Mouse (Mus musculus): ENCODE results near the gene Cacna1c. TPM values are rescaled to one million over a fixed set of nuclear protein-coding genes. Genes with fewer than 3 reads are reported as not detected.

Cacna1c gene
- polyA plus RNA-seq, 1 experiment from 2014 or later: 0.23 TPM

DNA sequence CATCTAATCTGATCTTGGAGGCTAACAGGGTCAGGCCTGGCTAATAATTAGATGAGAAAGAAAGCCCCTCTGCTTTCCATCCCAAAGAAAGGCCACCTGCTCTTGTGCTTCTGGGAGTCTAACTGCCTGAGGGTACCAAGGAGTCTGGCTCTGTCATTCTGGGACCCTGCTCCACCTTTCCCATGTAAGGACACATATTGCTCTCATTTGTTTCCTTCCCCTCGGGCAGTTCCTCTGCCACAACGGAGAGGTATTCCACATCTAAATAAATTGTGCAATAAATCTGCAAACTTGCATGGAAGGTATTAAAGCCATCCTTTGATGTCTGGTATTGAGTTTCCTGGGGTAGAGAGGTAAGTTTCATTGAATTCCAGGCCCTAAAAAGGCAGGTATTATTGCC, 180.9 kb downstream of the Cacna1c start:
- Histone ChIP-seq H3K4me3 (ENCODE audit: low read depth, low read length) (no peak overlapping the region), H3K27ac (ENCODE audit: low read depth) (peak overlapping the region; percentile 29; the same call in 1 of the 2 replicates), H3K9ac (replicated peaks) (no peak overlapping the region), H3K27me3 (ENCODE audit: insufficient read depth, low read length) (no peaks in the 10 kb centered on the region), H3K9me3 (ENCODE audit: low read length) (no peaks in the 10 kb centered on the region), H3K4me2 (ENCODE audit: low read depth, low read length) (no peak overlapping the region), H3K4me1 (ENCODE audit: insufficient read depth) (peaks cover 2% of the 10 kb centered on the region; the same call in 1 of the 2 replicates), H3K36me3 (replicated peaks; ENCODE audit: insufficient read depth, low read length) (no peaks in the 10 kb centered on the region)
- TF ChIP-seq EP300 (IDR thresholded peaks at IDR 0.05; ENCODE audit: low read depth) (no peak), CTCF (IDR thresholded peaks at IDR 0.05; ENCODE audit: low read depth) (no peak)
- DNase-seq: no peak
- WGBS (ENCODE audit: insufficient replicate concordance): 26% methylated on average over 2 of the region's 2 CpGs
- no peak for ATAC-seq

DNA sequence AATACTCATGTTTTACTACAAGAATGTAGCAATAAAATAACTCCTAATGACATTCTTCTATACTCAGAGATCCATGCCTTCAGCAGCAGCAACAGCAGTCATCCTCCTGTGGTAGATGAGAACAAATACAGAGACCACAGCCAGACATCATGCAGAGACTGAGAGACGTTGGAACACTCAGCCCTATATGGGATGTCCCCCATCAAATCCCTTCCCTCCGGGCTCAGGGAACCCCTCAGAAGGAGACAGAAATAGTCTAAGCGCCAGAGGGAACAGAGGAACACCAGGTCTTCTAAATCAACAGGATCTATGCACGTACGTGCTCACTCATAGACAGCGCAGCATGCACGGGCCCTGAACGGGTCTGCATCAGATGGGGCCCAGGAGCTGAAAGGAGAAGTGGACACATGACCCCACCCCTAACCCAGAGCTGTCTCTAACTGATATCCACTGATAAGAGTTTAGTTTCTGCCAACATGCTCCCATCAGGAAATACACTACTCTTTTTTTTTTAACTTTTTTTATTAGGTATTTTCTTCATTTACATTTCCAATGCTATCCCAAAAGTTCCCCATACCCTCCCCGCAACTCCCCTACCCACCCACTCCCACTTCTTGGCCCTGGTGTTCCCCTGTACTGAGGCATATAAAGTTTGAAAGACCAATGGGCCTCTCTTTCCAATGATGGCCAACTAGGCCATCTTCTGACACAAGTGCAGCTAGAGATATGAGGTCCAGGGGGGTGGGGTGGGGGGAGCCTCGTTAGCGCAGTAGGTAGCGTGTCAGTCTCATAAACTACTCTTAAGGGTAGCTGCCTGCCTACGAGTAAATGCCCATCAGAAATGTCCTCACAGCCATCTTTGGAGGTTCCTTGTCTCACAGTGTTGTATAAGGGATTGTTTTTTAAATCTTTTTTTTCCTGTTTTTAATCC, 182.8 kb downstream of the Cacna1c start:
- H3K36me3 ChIP-seq (replicated peaks; ENCODE audit: insufficient read depth, low read length): no peaks in the 10 kb centered on the region
- TF ChIP-seq CTCF (IDR thresholded peaks at IDR 0.05; ENCODE audit: low read depth) (no peak), EP300 (IDR thresholded peaks at IDR 0.05; ENCODE audit: low read depth) (peak; percentile 86)
- no peaks in the 10 kb centered on the region for H3K27me3 ChIP-seq (ENCODE audit: insufficient read depth, low read length)
- H3K9me3 ChIP-seq (ENCODE audit: low read length): no peaks in the 10 kb centered on the region
- H3K4me1 ChIP-seq (ENCODE audit: insufficient read depth): peaks cover 2% of the 10 kb centered on the region; the same call in 1 of the 2 replicates
- peak overlapping the region; percentile 52 for H3K4me2 ChIP-seq (ENCODE audit: low read depth, low read length)
- H3K9ac ChIP-seq (replicated peaks): peak overlapping the region; percentile 8; the same call in 1 of the 2 replicates
- DNase-seq (peak; percentile 49), ATAC-seq (peak; percentile 99)
- peak overlapping the region; percentile 23 for H3K27ac ChIP-seq (ENCODE audit: low read depth)
- peak overlapping the region; percentile 29 for H3K4me3 ChIP-seq (ENCODE audit: low read depth, low read length)
- 35% methylated on average over 13 of the region's 13 CpGs for WGBS (ENCODE audit: insufficient replicate concordance)

DNA sequence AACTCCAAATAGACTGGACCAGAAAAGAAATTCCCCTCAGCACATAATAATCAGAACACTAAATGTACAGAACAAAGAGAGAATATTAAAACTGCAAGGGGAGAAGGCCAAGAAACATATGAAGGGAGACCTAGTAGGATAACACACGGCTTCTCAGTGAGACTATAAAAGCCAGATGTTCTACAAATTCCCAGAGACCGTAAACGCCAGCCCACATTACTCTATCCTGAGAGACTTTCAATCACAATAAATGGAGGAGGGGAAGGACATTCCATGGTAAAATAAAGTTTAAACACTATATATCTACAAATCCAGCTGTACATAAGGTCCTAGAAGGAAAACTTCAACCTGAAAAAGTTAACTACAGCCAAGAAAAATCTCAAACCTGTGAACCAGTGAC, 185.3 kb downstream of the Cacna1c start:
- Histone ChIP-seq H3K4me1 (ENCODE audit: insufficient read depth) (peaks cover 2% of the 10 kb centered on the region; the same call in 1 of the 2 replicates), H3K36me3 (replicated peaks; ENCODE audit: insufficient read depth, low read length) (no peaks in the 10 kb centered on the region), H3K4me3 (ENCODE audit: low read depth, low read length) (peak overlapping the region; percentile 29), H3K27me3 (ENCODE audit: insufficient read depth, low read length) (no peaks in the 10 kb centered on the region), H3K9ac (replicated peaks) (no peak overlapping the region), H3K9me3 (ENCODE audit: low read length) (no peaks in the 10 kb centered on the region), H3K27ac (ENCODE audit: low read depth) (no peak overlapping the region), H3K4me2 (ENCODE audit: low read depth, low read length) (peak overlapping the region; percentile 27)
- DNase-seq (no peak), ATAC-seq (no peak)
- 84% methylated on average over 3 of the region's 3 CpGs for WGBS (ENCODE audit: insufficient replicate concordance)
- TF ChIP-seq CTCF (IDR thresholded peaks at IDR 0.05; ENCODE audit: low read depth) (no peak), EP300 (IDR thresholded peaks at IDR 0.05; ENCODE audit: low read depth) (no peak)

DNA sequence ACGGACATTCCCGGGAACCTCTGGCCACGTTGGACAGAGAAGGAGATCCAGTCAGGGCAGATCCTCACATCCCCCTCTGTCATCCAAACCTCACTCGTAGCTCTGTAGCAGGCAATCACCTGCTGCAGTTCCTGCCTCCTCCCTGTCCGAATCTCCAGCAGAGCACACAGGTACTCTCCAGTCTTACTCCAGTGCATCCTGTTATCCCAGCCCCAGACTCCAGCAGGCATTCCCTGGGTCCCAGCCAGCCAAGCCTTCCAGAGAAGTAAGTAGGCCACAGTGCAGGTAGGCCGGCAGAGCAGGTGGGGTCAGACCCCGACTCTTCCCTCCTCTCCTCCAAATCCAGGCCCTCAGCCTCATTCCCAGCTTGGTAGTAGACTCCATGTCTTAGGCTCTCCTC, 186.7 kb downstream of the Cacna1c start:
- Histone ChIP-seq H3K4me3 (ENCODE audit: low read depth, low read length) (0 out of 2 replicates have a peak overlapping the region, but pooled peaks have one; percentile 8), H3K9ac (replicated peaks) (no peak overlapping the region), H3K27ac (ENCODE audit: low read depth) (no peak overlapping the region), H3K36me3 (replicated peaks; ENCODE audit: insufficient read depth, low read length) (no peaks in the 10 kb centered on the region), H3K27me3 (ENCODE audit: insufficient read depth, low read length) (no peaks in the 10 kb centered on the region), H3K4me1 (ENCODE audit: insufficient read depth) (no peaks in the 10 kb centered on the region), H3K9me3 (ENCODE audit: low read length) (no peaks in the 10 kb centered on the region), H3K4me2 (ENCODE audit: low read depth, low read length) (peak overlapping the region; percentile 32; the same call in 1 of the 2 replicates)
- no peak for TF ChIP-seq CTCF (IDR thresholded peaks at IDR 0.05; ENCODE audit: low read depth)
- no peak for TF ChIP-seq EP300 (IDR thresholded peaks at IDR 0.05; ENCODE audit: low read depth)
- ATAC-seq: no peak
- DNase-seq: no peak
- WGBS (ENCODE audit: insufficient replicate concordance): 79% methylated on average over 7 of the region's 7 CpGs

DNA sequence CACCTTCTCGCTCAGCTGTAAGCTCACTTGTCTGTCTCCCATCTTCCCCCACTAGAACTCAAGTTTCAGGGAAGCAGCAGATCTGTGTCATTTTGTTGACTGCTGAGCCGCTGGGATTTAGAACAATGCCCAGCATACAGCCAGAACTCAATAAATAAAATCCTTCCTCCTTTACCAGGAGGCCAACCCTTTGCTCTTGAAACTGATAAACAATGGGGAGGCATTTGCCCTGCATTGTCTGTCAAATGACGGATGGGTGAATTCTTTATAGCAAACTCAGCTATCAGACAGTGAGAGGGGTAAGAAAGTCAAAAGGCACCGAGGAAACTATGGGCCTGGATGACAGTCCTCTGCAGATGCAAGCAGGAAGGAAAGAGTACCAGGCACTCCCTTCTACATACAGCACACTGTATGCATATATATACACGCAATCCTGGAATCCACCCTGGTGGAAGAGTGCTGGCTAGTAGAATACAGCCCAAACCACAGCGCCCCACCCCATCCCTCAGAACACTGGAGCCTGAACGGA, 187.5 kb downstream of the Cacna1c start:
- Histone ChIP-seq H3K27me3 (ENCODE audit: insufficient read depth, low read length) (no peaks in the 10 kb centered on the region), H3K27ac (ENCODE audit: low read depth) (no peak overlapping the region), H3K9ac (replicated peaks) (no peak overlapping the region), H3K9me3 (ENCODE audit: low read length) (no peaks in the 10 kb centered on the region), H3K36me3 (replicated peaks; ENCODE audit: insufficient read depth, low read length) (no peaks in the 10 kb centered on the region), H3K4me1 (ENCODE audit: insufficient read depth) (no peaks in the 10 kb centered on the region), H3K4me3 (ENCODE audit: low read depth, low read length) (no peak overlapping the region), H3K4me2 (ENCODE audit: low read depth, low read length) (no peak overlapping the region)
- ATAC-seq (no peak), DNase-seq (no peak)
- TF ChIP-seq CTCF (IDR thresholded peaks at IDR 0.05; ENCODE audit: low read depth): no peak
- TF ChIP-seq EP300 (IDR thresholded peaks at IDR 0.05; ENCODE audit: low read depth): no peak
- WGBS (ENCODE audit: insufficient replicate concordance): 75% methylated on average over 7 of the region's 7 CpGs

DNA sequence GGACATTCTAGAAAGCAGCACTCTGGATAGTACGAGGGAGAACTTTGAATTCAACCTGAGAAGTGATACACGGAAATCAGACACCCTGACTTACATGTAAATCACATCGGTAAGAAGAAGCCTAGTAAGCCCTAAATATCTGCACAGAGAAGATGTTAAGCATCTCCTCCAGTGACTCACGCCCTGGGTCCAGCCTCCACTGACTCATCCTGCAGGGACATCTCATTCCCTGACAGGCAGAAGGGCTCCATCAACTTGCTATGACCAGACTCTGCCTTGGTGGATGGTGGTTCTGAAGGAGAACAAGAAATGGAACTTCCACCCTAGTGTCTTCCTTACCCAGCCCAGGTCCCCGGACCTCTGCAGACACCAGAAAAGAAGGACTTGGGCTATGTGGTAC, 191.6 kb downstream of the Cacna1c start:
- TF ChIP-seq CTCF (IDR thresholded peaks at IDR 0.05; ENCODE audit: low read depth): no peak
- no peak for TF ChIP-seq EP300 (IDR thresholded peaks at IDR 0.05; ENCODE audit: low read depth)
- no peaks in the 10 kb centered on the region for H3K4me1 ChIP-seq (ENCODE audit: insufficient read depth)
- H3K36me3 ChIP-seq (replicated peaks; ENCODE audit: insufficient read depth, low read length): no peaks in the 10 kb centered on the region
- ATAC-seq (no peak), DNase-seq (no peak)
- no peaks in the 10 kb centered on the region for H3K27me3 ChIP-seq (ENCODE audit: insufficient read depth, low read length)
- WGBS (ENCODE audit: insufficient replicate concordance): 86% methylated on average over 5 of the region's 5 CpGs
- H3K9me3 ChIP-seq (ENCODE audit: low read length): no peaks in the 10 kb centered on the region
- no peak overlapping the region for H3K9ac ChIP-seq (replicated peaks)
- no peak overlapping the region for H3K27ac ChIP-seq (ENCODE audit: low read depth)
- H3K4me2 ChIP-seq (ENCODE audit: low read depth, low read length): no peak overlapping the region
- no peak overlapping the region for H3K4me3 ChIP-seq (ENCODE audit: low read depth, low read length)

Data from liver, postnatal 0 days (tissue).